Mouse (Mus musculus) monocyte, adult 59 days (primary cell): ENCODE data around the gene Olfr1015. TPM values are rescaled to one million over a fixed set of nuclear protein-coding genes. Genes with fewer than 3 reads are reported as not detected.

Experiments used
- total RNA-seq, 2 experiments: library from RNA; stranded (reverse); gene quantifications; one replicate each; pipeline ENCODE4 v1.2.4; 2023

Gene Olfr1015
- not detected for total RNA-seq

GRCm38 (mm10) chr2:85781717-85782116 lies at the start of gene Olfr1015:
Gene Olfr1015, plus strand, starts transcription at chr2:85782017.

GRCm38 (mm10) chr2:85762666-85763065 lies 19.2 kb upstream of the Olfr1015 start, which contains the start of gene Olfr1012:
Gene Olfr1012, minus strand, starts transcription at chr2:85762766.

GRCm38 (mm10) chr2:85766798-85767197 lies 15.0 kb upstream of the Olfr1015 start, which contains the start of gene Olfr1013:
Gene Olfr1013, plus strand, starts transcription at chr2:85767098.

GRCm38 (mm10) chr2:85772413-85772812 lies 9.4 kb upstream of the Olfr1015 start, which contains the start of gene Olfr1014:
Gene Olfr1014, plus strand, starts transcription at chr2:85772713.

GRCm38 (mm10) chr2:85802444-85802843 lies 20.6 kb downstream of the Olfr1015 start, which contains the start of gene Olfr1016:
Gene Olfr1016, minus strand, starts transcription at chr2:85802544.

GRCm38 (mm10) chr2:85818179-85818578 lies 36.4 kb downstream of the Olfr1015 start, which contains the start of gene Olfr1018:
Gene Olfr1018, plus strand, starts transcription at chr2:85818479.

Other genes with a start within 250 kb of the Olfr1015 start
- gene Olfr996, start 202.8 kb upstream of the Olfr1015 start, total RNA-seq, result not detected
- not detected for gene Olfr998, start 193.1 kb upstream of the Olfr1015 start, total RNA-seq
- gene Olfr1000, start 170.1 kb upstream of the Olfr1015 start, total RNA-seq, result not detected
- not detected for gene Olfr1002, start 131.3 kb upstream of the Olfr1015 start, total RNA-seq
- gene Olfr154, start 117.6 kb upstream of the Olfr1015 start, total RNA-seq, result not detected
- not detected for gene Olfr1006, start 103.2 kb upstream of the Olfr1015 start, total RNA-seq
- gene Olfr1008, start 92.6 kb upstream of the Olfr1015 start, total RNA-seq, result not detected
- gene Olfr1009, start 66.6 kb upstream of the Olfr1015 start, total RNA-seq, result not detected
- not detected for gene Olfr1012, start 19.3 kb upstream of the Olfr1015 start, total RNA-seq
- gene Olfr1013, start 14.9 kb upstream of the Olfr1015 start, total RNA-seq, result not detected
- not detected for gene Olfr1014, start 9.3 kb upstream of the Olfr1015 start, total RNA-seq
- gene Olfr1016, start 20.5 kb downstream of the Olfr1015 start, total RNA-seq, result not detected
- gene Olfr1018, start 36.5 kb downstream of the Olfr1015 start, total RNA-seq, result not detected
- gene Olfr1019, start 63.5 kb downstream of the Olfr1015 start, total RNA-seq, result not detected
- not detected for gene Olfr1020, start 65.0 kb downstream of the Olfr1015 start, total RNA-seq
- gene Olfr1022, start 86.6 kb downstream of the Olfr1015 start, total RNA-seq, result not detected
- not detected for gene Olfr1023, start 103.6 kb downstream of the Olfr1015 start, total RNA-seq
- not detected for gene Olfr1024, start 123.0 kb downstream of the Olfr1015 start, total RNA-seq
- gene Olfr1025-ps1, start 133.2 kb downstream of the Olfr1015 start, total RNA-seq, result not detected
- gene Olfr1026, start 139.5 kb downstream of the Olfr1015 start, total RNA-seq, result not detected
- not detected for gene Olfr1028, start 168.4 kb downstream of the Olfr1015 start, total RNA-seq
- gene Olfr1029, start 191.9 kb downstream of the Olfr1015 start, total RNA-seq, result not detected
- gene Olfr1030, start 197.3 kb downstream of the Olfr1015 start, total RNA-seq, result not detected
- gene Olfr1031, start 208.3 kb downstream of the Olfr1015 start, total RNA-seq, result not detected
- not detected for gene Olfr1032, start 223.5 kb downstream of the Olfr1015 start, total RNA-seq
- gene Olfr1033, start 238.6 kb downstream of the Olfr1015 start, total RNA-seq, result not detected